Mouse (Mus musculus): ENCODE results near the gene Odf3l2.

DNA sequence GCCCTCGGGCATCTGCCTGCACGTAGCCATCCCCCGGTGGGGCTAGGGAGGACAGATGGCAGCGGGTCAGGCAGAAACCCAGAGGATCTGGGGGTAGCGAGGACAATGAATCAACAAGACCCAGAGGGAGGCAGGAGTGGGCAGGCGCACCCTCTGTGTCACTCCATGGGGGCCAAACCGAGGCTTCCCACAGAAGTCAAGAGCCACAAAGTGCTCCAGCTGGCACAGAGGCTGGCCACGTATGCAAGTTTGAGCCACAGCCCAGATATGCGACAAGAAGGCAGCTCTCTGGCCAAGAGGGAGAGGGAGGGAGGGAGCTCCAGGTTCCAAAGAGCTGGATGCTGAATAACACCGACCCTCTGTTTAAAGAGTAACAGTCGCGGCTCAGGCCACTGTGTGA lies 21.6 kb downstream of the Odf3l2 start:
- TF ChIP-seq POLR2A (IDR thresholded peaks at IDR 0.05; ENCODE audit: low read depth, low read length) (no peak), CTCF (IDR thresholded peaks at IDR 0.05; ENCODE audit: extremely low read depth, insufficient read length, insufficient replicate concordance, low read depth, low read length) (no peak)
